Mouse (Mus musculus): ENCODE results near the gene Tcl1b4. TPM values are rescaled to one million over a fixed set of nuclear protein-coding genes. Genes with fewer than 3 reads are reported as not detected.

The Tcl1b4 gene
- polyA plus RNA-seq (2015; fragmentation: Nextera tagmentation; extraction: Ambion mirVana), result not detected in 2 replicates

GRCm38 (mm10) chr12:105201657-105202056, at the start of gene Tcl1b4:
TSS of gene Tcl1b4 (plus strand) at chr12:105201957.

GRCm38 (mm10) chr12:105159390-105159789, 42.4 kb upstream of the Tcl1b4 start, which contains the start of gene Tcl1b1:
TSS of gene Tcl1b1 (plus strand) at chr12:105159690.

GRCm38 (mm10) chr12:105176044-105176443, 25.7 kb upstream of the Tcl1b4 start, which contains the start of gene Tcl1b5:
TSS of gene Tcl1b5 (plus strand) at chr12:105176344.

GRCm38 (mm10) chr12:105190743-105191142, 11.0 kb upstream of the Tcl1b4 start, which contains the start of gene Tcl1b3:
TSS of gene Tcl1b3 (plus strand) at chr12:105191043.

DNA sequence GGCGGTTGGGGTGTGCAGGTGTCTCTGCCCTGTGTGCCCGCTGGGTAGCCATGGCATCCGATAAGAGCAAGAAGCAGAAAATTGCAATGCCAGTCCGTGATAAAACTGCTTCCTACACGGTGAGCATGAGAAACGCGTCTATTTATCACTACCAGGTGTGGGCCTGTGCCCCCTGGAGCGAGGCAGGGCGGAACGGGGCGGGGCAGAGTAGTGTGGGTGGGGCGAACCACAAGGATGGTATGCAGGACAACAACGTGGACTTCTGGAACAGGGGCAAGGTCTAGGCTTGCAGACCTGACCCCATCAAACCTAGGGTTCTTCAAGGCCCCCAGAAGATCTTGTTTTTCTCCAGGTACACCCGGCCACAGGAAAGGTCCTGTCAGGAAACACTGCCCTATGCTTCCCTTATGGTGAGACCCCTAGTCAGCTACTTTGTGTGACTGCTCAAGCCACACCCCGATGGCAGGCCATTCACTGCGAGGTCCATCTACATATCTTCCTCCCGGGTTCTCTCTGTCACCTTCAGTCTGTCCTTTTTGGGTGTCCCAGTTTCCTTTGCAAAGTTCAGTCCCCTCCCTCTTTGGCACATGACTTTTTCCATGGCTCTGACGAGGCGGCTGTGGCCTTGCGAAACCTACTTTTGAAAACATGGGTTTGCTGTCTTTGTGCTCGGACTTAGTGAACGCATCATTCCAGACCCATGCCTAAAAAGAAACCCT, 21.0 kb downstream of the Tcl1b4 start, which contains the start of gene Tcl1:
TSS of gene Tcl1 (minus strand) at position 193 of the 719 bp plus-strand sequence.

Other genes starting within 250 kb of the Tcl1b4 start
- 1.8 and 2.7 TPM in 2 replicates for gene Syne3, start 192.1 kb upstream of the Tcl1b4 start, polyA plus RNA-seq (2015; fragmentation: Nextera tagmentation; extraction: Ambion mirVana)
- 225 and 338 TPM in 2 replicates for gene Glrx5, start 169.3 kb upstream of the Tcl1b4 start, polyA plus RNA-seq (2015; fragmentation: Nextera tagmentation; extraction: Ambion mirVana)
- gene Tcl1b2, start 55.9 kb upstream of the Tcl1b4 start, polyA plus RNA-seq (2015; fragmentation: Nextera tagmentation; extraction: Ambion mirVana), result not detected in 2 replicates
- not detected in 2 replicates for gene Tcl1b1, start 42.3 kb upstream of the Tcl1b4 start, polyA plus RNA-seq (2015; fragmentation: Nextera tagmentation; extraction: Ambion mirVana)
- not detected in 2 replicates for gene Tcl1b5, start 25.6 kb upstream of the Tcl1b4 start, polyA plus RNA-seq (2015; fragmentation: Nextera tagmentation; extraction: Ambion mirVana)
- not detected in 2 replicates for gene Tcl1b3, start 10.9 kb upstream of the Tcl1b4 start, polyA plus RNA-seq (2015; fragmentation: Nextera tagmentation; extraction: Ambion mirVana)
- gene Tcl1, start 20.8 kb downstream of the Tcl1b4 start, polyA plus RNA-seq (2015; fragmentation: Nextera tagmentation; extraction: Ambion mirVana), result not detected in 2 replicates
- 0.25 and 0.43 TPM in 2 replicates for gene Tunar, start 131.9 kb downstream of the Tcl1b4 start, polyA plus RNA-seq (2015; fragmentation: Nextera tagmentation; extraction: Ambion mirVana)